Mouse (Mus musculus) stomach, postnatal 0 days (tissue): ENCODE data around the gene Zfp119b. TPM values are rescaled to one million over a fixed set of nuclear protein-coding genes. Genes with fewer than 3 reads are reported as not detected.

Source experiments
- ATAC-seq: fragments of 200-750 bp; cut with Nextera tagmentation; 2 replicates; pipeline ENCODE4 v1.8.0; 2017; ENCODE audit not compliant: low FRiP score, low TSS enrichment
- DNase-seq: peaks from one replicate; pipeline ENCODE4 v3.0.0-alpha.2; 2016; ENCODE audit warnings: low spot score
- H3K27ac ChIP-seq: fragments of 300-500 bp; sonication (generic); replicated peaks from 2 replicates; pipeline ENCODE4 v1.5.1; 2014; ENCODE audit warnings: mild to moderate bottlenecking, control low read depth
- H3K27me3 ChIP-seq: fragments of 300-500 bp; sonication (generic); 2 replicates; pipeline ENCODE4 v1.6.1; 2014; ENCODE audit warnings: low read length; ENCODE audit not compliant: control insufficient read depth, insufficient read depth
- H3K36me3 ChIP-seq: fragments of 300-500 bp; sonication (generic); 2 replicates; pipeline ENCODE4 v1.6.1; 2014; ENCODE audit warnings: low read length, mixed read lengths; ENCODE audit not compliant: control insufficient read depth, insufficient read depth
- H3K4me1 ChIP-seq: fragments of 300-500 bp; sonication (generic); replicated peaks from 2 replicates; pipeline ENCODE4 v1.6.1; 2014; ENCODE audit warnings: antibody characterized with exemption; ENCODE audit not compliant: control insufficient read depth, insufficient read depth
- H3K4me2 ChIP-seq: fragments of 300-500 bp; sonication (generic); replicated peaks from 2 replicates; pipeline ENCODE4 v1.6.1; 2014; ENCODE audit warnings: low read depth, mild to moderate bottlenecking, control low read depth, moderate library complexity
- H3K4me3 ChIP-seq: fragments of 300-500 bp; sonication (generic); 2 replicates; pipeline ENCODE4 v1.5.1; 2014; ENCODE audit warnings: low read depth, low read length, control low read depth
- H3K9ac ChIP-seq: fragments of 300-500 bp; sonication (generic); 2 replicates; pipeline ENCODE4 v1.6.1; 2014; ENCODE audit warnings: mild to moderate bottlenecking, low read length, control low read depth, mixed read lengths
- H3K9me3 ChIP-seq: fragments of 300-500 bp; sonication (generic); 2 replicates; pipeline ENCODE4 v1.6.1; 2016; ENCODE audit warnings: low read length; ENCODE audit not compliant: control insufficient read depth
- CTCF ChIP-seq: IDR thresholded peaks from 2 replicates; pipeline ENCODE4 v1.5.1; 2016; ENCODE audit warnings: antibody characterized with exemption, low read depth, mild to moderate bottlenecking, moderate library complexity
- EP300 ChIP-seq: optimal IDR thresholded peaks from 2 replicates; pipeline ENCODE3; 2016; ENCODE audit warnings: antibody characterized with exemption
- WGBS: fragments of 180-500 bp; shearing (Covaris S2); extraction: QIAGEN DNeasy Blood & Tissue Kit; methylation state at CpG from one replicate; pipeline ENCODE4 v1.1.7; 2014; 5-methylcytosine and 5-hydroxymethylcytosine counted together
- polyA plus RNA-seq: library from polyadenylated mRNA; unstranded; fragments of >200 nt; fragmentation: Nextera tagmentation; extraction: Ambion mirVana; gene quantifications from 2 replicates; pipeline ENCODE4 v1.2.1, GENCODE M21; 2015

The Zfp119b gene
- polyA plus RNA-seq, 1 experiment from 2014 or later, result 5.8 TPM

DNA sequence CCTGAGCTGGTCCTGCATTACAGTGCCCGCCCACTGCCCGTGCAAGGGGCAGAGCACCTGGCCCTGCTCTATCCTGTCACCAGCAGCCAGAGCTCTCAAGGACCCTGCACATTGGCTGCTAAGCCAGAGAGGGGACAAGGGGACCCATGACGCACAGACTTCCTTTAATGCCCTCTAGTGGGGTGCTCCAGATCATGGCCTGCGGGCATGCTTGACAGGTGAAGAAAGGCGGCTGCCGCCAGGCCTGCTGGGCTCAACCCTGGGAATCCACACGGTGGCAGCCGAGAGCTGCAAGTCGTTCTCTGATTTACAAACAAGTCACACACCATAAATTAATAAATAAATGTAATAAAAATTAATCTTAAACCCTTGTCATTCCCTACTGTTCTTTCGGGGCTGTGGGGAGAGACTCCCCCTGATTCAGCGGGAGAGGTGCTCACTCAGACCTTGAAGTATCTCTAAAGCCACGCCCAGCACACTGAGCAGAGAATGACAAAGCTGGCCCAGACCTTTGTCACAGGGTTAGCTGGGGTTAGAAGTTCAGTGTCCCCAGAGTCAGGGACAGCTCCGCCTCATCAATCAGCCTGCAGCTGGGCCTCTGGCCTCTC, 27.1 kb upstream of the Zfp119b start:
- H3K27ac ChIP-seq, result no peak overlapping the region
- DNase-seq (peak; percentile 90), ATAC-seq (peak; percentile 85)
- no peak overlapping the region for H3K9ac ChIP-seq
- 13% methylated on average over 13 of the region's 13 CpGs for WGBS
- no peaks in the 10 kb centered on the region for H3K4me1 ChIP-seq
- no peak overlapping the region for H3K4me3 ChIP-seq
- H3K9me3 ChIP-seq, result no peaks in the 10 kb centered on the region
- no peak overlapping the region for H3K4me2 ChIP-seq
- H3K27me3 ChIP-seq, result no peaks in the 10 kb centered on the region
- no peaks in the 10 kb centered on the region for H3K36me3 ChIP-seq
- no peak for TF ChIP-seq EP300
- peak; percentile 86 for TF ChIP-seq CTCF

DNA sequence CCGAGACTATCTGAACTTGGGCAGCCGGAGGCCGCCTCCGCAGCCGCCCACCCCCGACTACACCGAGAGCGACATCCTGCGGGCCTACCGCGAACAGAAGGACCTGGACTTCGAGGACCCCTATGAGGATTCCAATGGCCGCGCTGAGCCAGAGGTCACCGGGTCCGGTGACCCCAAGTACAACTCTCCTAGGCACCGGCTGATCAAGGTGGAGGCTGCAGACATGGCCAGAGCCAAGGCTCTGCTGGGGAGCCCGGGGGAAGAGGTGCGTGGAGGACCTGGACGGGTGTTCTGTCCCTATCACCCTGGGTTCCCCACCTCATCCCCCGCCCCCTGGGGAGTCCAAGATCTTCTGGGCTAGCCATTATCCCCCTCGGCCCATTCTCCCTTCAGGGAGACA, 22.2 kb upstream of the Zfp119b start:
- H3K4me1 ChIP-seq, result no peaks in the 10 kb centered on the region
- no peak overlapping the region for H3K27ac ChIP-seq
- no peaks in the 10 kb centered on the region for H3K9me3 ChIP-seq
- peaks cover 10% of the 10 kb centered on the region; the same call in 1 of the 2 replicates for H3K36me3 ChIP-seq
- H3K9ac ChIP-seq, result no peak overlapping the region
- no peak overlapping the region for H3K4me3 ChIP-seq
- 48% methylated on average over 22 of the region's 22 CpGs for WGBS
- no peak overlapping the region for H3K4me2 ChIP-seq
- ATAC-seq (no peak), DNase-seq (no peak)
- TF ChIP-seq EP300, result no peak
- TF ChIP-seq CTCF, result no peak
- no peaks in the 10 kb centered on the region for H3K27me3 ChIP-seq

DNA sequence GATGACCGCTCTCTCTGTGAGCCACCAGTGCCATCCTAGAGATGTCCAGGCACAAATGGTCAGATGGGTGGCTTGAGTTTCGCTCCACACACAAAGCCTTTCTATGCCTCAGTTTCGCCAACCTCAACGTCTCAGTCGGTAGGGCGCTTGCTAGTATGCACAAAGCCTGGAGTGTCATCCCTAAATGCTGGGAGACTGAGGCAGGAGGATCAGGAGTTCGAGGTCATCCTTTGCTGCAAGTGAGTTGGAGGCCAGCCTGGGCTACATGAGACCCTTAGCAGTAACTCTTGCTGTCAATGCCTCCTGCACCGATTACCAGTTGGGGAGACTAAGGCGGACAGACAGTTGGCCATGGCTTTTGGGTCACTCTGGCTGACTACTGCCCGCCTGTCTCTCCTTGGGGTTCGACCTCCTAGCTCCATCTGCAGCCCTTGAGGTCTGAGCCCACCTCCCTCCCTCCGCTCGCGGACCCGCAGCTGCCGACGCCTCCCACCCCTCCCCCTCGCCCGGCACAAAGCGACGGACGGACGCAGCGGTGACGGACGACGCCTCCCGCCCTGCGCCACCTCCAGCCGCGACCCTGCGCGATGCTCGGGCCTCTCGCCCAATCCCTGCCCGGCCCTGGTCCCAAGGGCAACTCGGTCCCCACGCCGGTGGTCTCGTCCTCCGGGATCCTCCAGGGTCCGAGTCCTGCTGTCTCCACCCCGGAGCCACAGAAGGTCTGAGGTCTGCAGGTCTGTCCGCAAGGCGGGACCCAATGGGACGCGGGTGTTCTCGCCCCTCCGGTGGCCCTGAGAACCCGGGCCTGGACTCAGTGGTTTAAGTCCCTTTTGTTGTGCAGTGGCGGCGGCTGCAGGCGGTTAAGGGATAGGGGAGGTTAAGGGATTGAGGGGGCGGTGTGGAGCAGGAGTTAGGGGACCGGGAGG, 20.9 kb upstream of the Zfp119b start, which contains the start of gene Shd:
TSS of gene Shd (plus strand) at position 502 of the 926 bp plus-strand sequence.
- Histone ChIP-seq H3K4me1 (no peaks in the 10 kb centered on the region), H3K36me3 (peaks cover 15% of the 10 kb centered on the region), H3K27me3 (no peaks in the 10 kb centered on the region), H3K4me3 (peak within 1 kb of the TSS; percentile 47), H3K27ac (no peak within 1 kb of the TSS), H3K4me2 (peak within 1 kb of the TSS; percentile 88), H3K9me3 (no peaks in the 10 kb centered on the region), H3K9ac (peak within 1 kb of the TSS; percentile 65)
- TF ChIP-seq CTCF (0 out of 2 replicates have a peak, but pooled peaks have one; percentile 6), EP300 (no peak)
- ATAC-seq (peak; percentile 38; the same call in 1 of the 2 replicates), DNase-seq (peak; percentile 33)
- WGBS, result 14% methylated on average over 38 of the region's 55 CpGs

DNA sequence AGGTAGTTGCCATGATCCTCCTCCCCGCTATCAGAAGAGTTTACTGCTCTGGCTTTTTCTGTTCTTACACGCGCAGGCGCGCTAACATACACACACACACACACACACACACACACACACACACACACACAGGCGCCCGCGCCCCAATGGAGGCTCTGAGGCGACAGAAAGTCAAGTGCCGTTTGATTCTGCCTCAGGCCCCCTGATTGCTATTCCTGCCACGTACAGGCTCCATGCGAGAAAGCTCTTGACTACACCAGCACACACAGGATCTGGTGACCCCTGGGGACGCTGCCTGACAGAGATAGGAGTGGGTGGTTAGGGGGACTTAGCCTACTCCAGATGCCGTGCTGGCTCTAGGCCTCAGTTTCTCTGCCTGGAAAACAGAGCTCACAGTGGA, 20.3 kb upstream of the Zfp119b start:
- no peak for ATAC-seq
- Histone ChIP-seq H3K36me3 (peaks cover 18% of the 10 kb centered on the region), H3K27ac (no peak overlapping the region), H3K9me3 (no peaks in the 10 kb centered on the region), H3K4me3 (no peak overlapping the region), H3K4me1 (no peaks in the 10 kb centered on the region), H3K9ac (no peak overlapping the region), H3K4me2 (no peak overlapping the region), H3K27me3 (no peaks in the 10 kb centered on the region)
- 41% methylated on average over 14 of the region's 14 CpGs for WGBS
- DNase-seq, result no peak
- TF ChIP-seq CTCF (no peak), EP300 (no peak)

DNA sequence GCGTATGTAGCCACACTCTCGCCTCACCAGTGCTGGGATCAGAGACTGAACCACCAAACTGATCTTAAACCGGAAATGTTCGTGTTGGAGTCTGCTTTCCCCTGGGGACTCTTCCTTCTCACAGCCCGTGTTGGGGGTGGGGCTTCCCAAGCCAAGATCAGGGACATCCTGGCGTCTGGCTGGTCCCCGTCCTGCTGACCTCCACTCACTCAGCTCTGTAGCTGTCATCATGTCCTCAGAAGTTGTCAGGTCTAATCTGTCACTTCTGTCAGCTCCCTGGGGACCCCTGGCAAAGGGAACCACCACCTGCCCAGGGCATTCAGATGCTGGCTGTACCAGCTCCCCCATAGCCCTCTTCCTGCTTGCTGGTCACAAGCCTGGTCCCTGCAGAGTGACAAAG, 18.9 kb upstream of the Zfp119b start:
- 63% methylated on average over 7 of the region's 7 CpGs for WGBS
- DNase-seq, result no peak
- H3K27ac ChIP-seq, result no peak overlapping the region
- H3K9me3 ChIP-seq, result no peaks in the 10 kb centered on the region
- TF ChIP-seq CTCF (no peak), EP300 (no peak)
- H3K4me1 ChIP-seq, result no peaks in the 10 kb centered on the region
- no peaks in the 10 kb centered on the region for H3K27me3 ChIP-seq
- H3K36me3 ChIP-seq, result peaks cover 18% of the 10 kb centered on the region
- H3K4me3 ChIP-seq, result no peak overlapping the region
- ATAC-seq, result no peak
- no peak overlapping the region for H3K4me2 ChIP-seq
- H3K9ac ChIP-seq, result no peak overlapping the region
